In genomic region chr19:10710088-10710511, GRCm38 (mm10) we compare ENCODE assay signal across 8 mouse cellular contexts. TPM values are rescaled to one million over a fixed set of nuclear protein-coding genes. Genes with fewer than 3 reads are reported as not detected.
DNase-seq lines count a peak whose midpoint lies in the region; ATAC-seq and TF ChIP-seq lines count a peak whose summit lies in the region.

No protein-coding gene starts in this region.

- H3K27ac ChIP-seq in CH12.LX (ENCODE audit: insufficient read depth, low read depth), result no peak overlapping the region
- H3K27ac ChIP-seq in forebrain, embryonic 10.5 days, result peak overlapping the region; percentile 78
- peak overlapping the region; percentile 89 for H3K27ac ChIP-seq in heart, embryonic 15.5 days
- H3K27ac ChIP-seq in liver, embryonic 13.5 days, result no peak overlapping the region
- H3K27ac ChIP-seq in neural tube, embryonic 13.5 days (replicated peaks), result peak overlapping the region; percentile 95

- H3K4me2 ChIP-seq in CH12.LX (ENCODE audit: insufficient read depth, low read depth, poor library complexity, severe bottlenecking), result no peak overlapping the region
- no peak overlapping the region for H3K4me2 ChIP-seq in heart, embryonic 15.5 days
- H3K4me2 ChIP-seq in liver, embryonic 13.5 days, result no peak overlapping the region
- no peak overlapping the region for H3K4me2 ChIP-seq in neural tube, embryonic 13.5 days

- no peak for TF ChIP-seq EP300 in CH12.LX (IDR thresholded peaks at IDR 0.05; ENCODE audit: low read length)

- ATAC-seq in heart, embryonic 15.5 days (replicated peaks; ENCODE audit: insufficient number of reproducible peaks, insufficient read depth, low FRiP score, low read depth), result peak; percentile 29; the same call in 1 of the 2 replicates
- ATAC-seq in liver, embryonic 13.5 days (ENCODE audit: low read depth), result peak; percentile 10; the same call in 1 of the 2 replicates
- peak; percentile 27 for ATAC-seq in neural tube, embryonic 13.5 days (ENCODE audit: low read depth)

- H3K9me3 ChIP-seq in CH12.LX (replicated peaks; ENCODE audit: low read length), result no peaks in the 10 kb centered on the region
- no peaks in the 10 kb centered on the region for H3K9me3 ChIP-seq in forebrain, embryonic 10.5 days
- no peaks in the 10 kb centered on the region for H3K9me3 ChIP-seq in heart, embryonic 15.5 days (replicated peaks)
- no peaks in the 10 kb centered on the region for H3K9me3 ChIP-seq in liver, embryonic 13.5 days (replicated peaks)
- no peaks in the 10 kb centered on the region for H3K9me3 ChIP-seq in neural tube, embryonic 13.5 days

- no peak overlapping the region for H3K4me3 ChIP-seq in CH12.LX (replicated peaks in 1 of 3; ENCODE audit: low read depth in 2 of 3, low read length in 2 of 3, poor library complexity in 1 of 3)
- no peak overlapping the region for H3K4me3 ChIP-seq in forebrain, embryonic 10.5 days
- no peak overlapping the region for H3K4me3 ChIP-seq in heart, embryonic 15.5 days
- no peak overlapping the region for H3K4me3 ChIP-seq in liver, embryonic 13.5 days (replicated peaks)
- H3K4me3 ChIP-seq in neural tube, embryonic 13.5 days, result no peak overlapping the region

- H3K79me2 ChIP-seq in CH12.LX (replicated peaks; ENCODE audit: control insufficient read depth, extremely low read depth, insufficient read depth, poor library complexity, severe bottlenecking), result no peaks in the 10 kb centered on the region

- H3K27me3 ChIP-seq in CH12.LX (replicated peaks), result no peaks in the 10 kb centered on the region
- no peaks in the 10 kb centered on the region for H3K27me3 ChIP-seq in forebrain, embryonic 10.5 days (ENCODE audit: poor library complexity, severe bottlenecking)
- no peaks in the 10 kb centered on the region for H3K27me3 ChIP-seq in heart, embryonic 15.5 days
- no peaks in the 10 kb centered on the region for H3K27me3 ChIP-seq in liver, embryonic 13.5 days
- H3K27me3 ChIP-seq in neural tube, embryonic 13.5 days, result no peaks in the 10 kb centered on the region

- in situ Hi-C loops in CH12.LX (cut with MboI; ENCODE audit: low pct_ligation_motif_present, low pct_unique_long_range_greater_than_20kb, low sequenced_read_pairs), result no loop called here

- peaks cover 55 to 86% of the 10 kb centered on the region in 2 experiments for H3K36me3 ChIP-seq in CH12.LX (replicated peaks in 1 of 2; ENCODE audit: control insufficient read depth in 1 of 2, insufficient read depth in 1 of 2, low read length in 1 of 2)
- H3K36me3 ChIP-seq in forebrain, embryonic 10.5 days (replicated peaks), result peaks cover 69% of the 10 kb centered on the region
- peaks cover 42% of the 10 kb centered on the region for H3K36me3 ChIP-seq in heart, embryonic 15.5 days
- H3K36me3 ChIP-seq in liver, embryonic 13.5 days, result peaks cover 70% of the 10 kb centered on the region
- peaks cover 64% of the 10 kb centered on the region for H3K36me3 ChIP-seq in neural tube, embryonic 13.5 days

- WGBS in forebrain, embryonic 10.5 days, result 79% methylated on average over 9 of the region's 9 CpGs
- 54% methylated on average over 9 of the region's 9 CpGs for WGBS in heart, embryonic 15.5 days
- WGBS in liver, embryonic 13.5 days (ENCODE audit: insufficient replicate concordance), result 76% methylated on average over 9 of the region's 9 CpGs
- 69% methylated on average over 9 of the region's 9 CpGs for WGBS in neural tube, embryonic 13.5 days

- TF ChIP-seq CTCF in CH12.LX (conservative IDR thresholded peaks at IDR 0.05 in 1 of 2, IDR thresholded peaks at IDR 0.05 in 1 of 2; ENCODE audit: low read depth in 2 of 2, low read length in 2 of 2), result peak; percentile 23 to 76; a peak in 3 of 4 replicates
- peak; percentile 57 for TF ChIP-seq CTCF in brain, embryonic 14.5 days (IDR thresholded peaks at IDR 0.05; ENCODE audit: borderline replicate concordance, extremely low read depth, insufficient read depth, insufficient read length)

- DNase-seq in CH12.LX (ENCODE audit: extremely low read depth), result peak; percentile 54
- peak; percentile 80 for DNase-seq in brain, embryonic 14.5 days (ENCODE audit: low read depth)
- DNase-seq in forebrain, embryonic 10.5 days (ENCODE audit: extremely low spot score, low spot score), result peak; percentile 36
- peak; percentile 81 for DNase-seq in kidney, postnatal 10 days
- DNase-seq in liver, embryonic 13.5 days, result no peak
- peak; percentile 75 for DNase-seq in thymus, postnatal 0 days (ENCODE audit: low spot score)

- dilution Hi-C loops in CH12.LX (cut with MboI; ENCODE audit: extremely low pct_ligation_motif_present, extremely low pct_unique_long_range_greater_than_20kb, low sequenced_read_pairs), result no loop called here

- TF ChIP-seq POLR2A in CH12.LX (IDR thresholded peaks at IDR 0.05; ENCODE audit: low read depth, low read length), result no peak
- TF ChIP-seq POLR2A in brain, embryonic 14.5 days (IDR thresholded peaks at IDR 0.05; ENCODE audit: borderline replicate concordance, extremely low read depth, insufficient read depth, insufficient read length, poor library complexity, severe bottlenecking), result no peak

- peaks cover 7 to 23% of the 10 kb centered on the region in 2 experiments; a peak in 3 of 4 replicates for H3K4me1 ChIP-seq in CH12.LX (ENCODE audit: control insufficient read depth in 1 of 2, insufficient read depth in 2 of 2)
- H3K4me1 ChIP-seq in forebrain, embryonic 10.5 days, result peaks cover 23% of the 10 kb centered on the region
- H3K4me1 ChIP-seq in heart, embryonic 15.5 days (replicated peaks), result peaks cover 41% of the 10 kb centered on the region
- H3K4me1 ChIP-seq in liver, embryonic 13.5 days (replicated peaks), result peaks cover 16% of the 10 kb centered on the region
- peaks cover 39% of the 10 kb centered on the region for H3K4me1 ChIP-seq in neural tube, embryonic 13.5 days (replicated peaks)

- TF ChIP-seq RAD21 in CH12.LX (IDR thresholded peaks at IDR 0.05; ENCODE audit: low read depth, low read length), result peak; percentile 60

- H3K9ac ChIP-seq in CH12.LX (ENCODE audit: insufficient read depth, low read depth), result no peak overlapping the region
- peak overlapping the region; percentile 22 for H3K9ac ChIP-seq in heart, embryonic 15.5 days
- no peak overlapping the region for H3K9ac ChIP-seq in liver, embryonic 13.5 days
- peak overlapping the region; percentile 35 for H3K9ac ChIP-seq in neural tube, embryonic 13.5 days

TF ChIP-seq in CH12.LX, 34 proteins besides CTCF, POLR2A, EP300 and RAD21:
- no peak for TF ChIP-seq MXI1 (IDR thresholded peaks at IDR 0.05; ENCODE audit: low read depth, low read length)
- TF ChIP-seq ZKSCAN1 (IDR thresholded peaks at IDR 0.05; ENCODE audit: borderline replicate concordance, low read depth, low read length), result no peak
- peak; percentile 73 for TF ChIP-seq SMC3 (IDR thresholded peaks at IDR 0.05; ENCODE audit: low read depth, low read length)

RNA-seq across cellular contexts. Expression of gene Vps37c, which starts 21.6 kb away (rescaled TPM):
- total RNA-seq in CH12.LX (2012; rRNA removed), result 9.5 and 10.8 TPM in 2 replicates
- 4.9 and 6.2 TPM in 2 replicates for total RNA-seq in CH12.LX (2014; rRNA removed)
- 13.0 and 13.4 TPM in 2 replicates for polyA plus RNA-seq in CH12.LX (2012; ENCODE audit: insufficient read length, low read depth)
- 28.5 and 29.0 TPM in 2 replicates for polyA plus RNA-seq in brain, embryonic 14.5 days (2012; rRNA removed)
- polyA plus RNA-seq in forebrain, embryonic 10.5 days (2016; fragmentation: Nextera tagmentation; extraction: Ambion mirVana), result 33.5 and 36.1 TPM in 2 replicates
- polyA plus RNA-seq in heart, embryonic 15.5 days (2015; fragmentation: Nextera tagmentation; extraction: Ambion mirVana), result 25.1 and 34.3 TPM in 2 replicates
- 10.4 and 12.1 TPM in 2 replicates for polyA plus RNA-seq in liver, embryonic 13.5 days (2015; fragmentation: Nextera tagmentation; extraction: Ambion mirVana)
- 34.2 and 37.6 TPM in 2 replicates for polyA plus RNA-seq in neural tube, embryonic 13.5 days (2015; fragmentation: Nextera tagmentation; extraction: Ambion mirVana)
- 14.6 and 19.3 TPM in 2 replicates for polyA plus RNA-seq in thymus, postnatal 0 days (2015; fragmentation: Nextera tagmentation; extraction: Ambion mirVana)

RNA-seq across cellular contexts. Expression of gene Cd5, which starts 28.7 kb away (rescaled TPM):
- total RNA-seq in CH12.LX (2012; rRNA removed) (8.7 and 9.9 TPM in 2 replicates), CH12.LX (2014; rRNA removed) (17.7 and 20.7 TPM in 2 replicates)
- polyA plus RNA-seq in CH12.LX (2012; ENCODE audit: insufficient read length, low read depth), result 46.8 and 51.4 TPM in 2 replicates
- polyA plus RNA-seq in brain, embryonic 14.5 days (2012; rRNA removed), result 0.16 and 0.20 TPM in 2 replicates
- not detected in 2 replicates for polyA plus RNA-seq in forebrain, embryonic 10.5 days (2016; fragmentation: Nextera tagmentation; extraction: Ambion mirVana)
- 0.53 and 1.4 TPM in 2 replicates for polyA plus RNA-seq in heart, embryonic 15.5 days (2015; fragmentation: Nextera tagmentation; extraction: Ambion mirVana)
- 0.08 TPM in 1 of 2 replicates, not detected in the other for polyA plus RNA-seq in liver, embryonic 13.5 days (2015; fragmentation: Nextera tagmentation; extraction: Ambion mirVana)
- polyA plus RNA-seq in neural tube, embryonic 13.5 days (2015; fragmentation: Nextera tagmentation; extraction: Ambion mirVana), result 0.54 and 0.58 TPM in 2 replicates
- 116 and 132 TPM in 2 replicates for polyA plus RNA-seq in thymus, postnatal 0 days (2015; fragmentation: Nextera tagmentation; extraction: Ambion mirVana)

RNA-seq across cellular contexts. Expression of gene Pga5, which starts 32.2 kb away (rescaled TPM):
- total RNA-seq in CH12.LX (2012; rRNA removed), result 0.08 TPM in 1 of 2 replicates, not detected in the other
- total RNA-seq in CH12.LX (2014; rRNA removed), result not detected in 2 replicates
- polyA plus RNA-seq in CH12.LX (2012; ENCODE audit: insufficient read length, low read depth), result not detected in 2 replicates
- polyA plus RNA-seq in brain, embryonic 14.5 days (2012; rRNA removed), result 0.07 TPM in 1 of 2 replicates, not detected in the other
- polyA plus RNA-seq in forebrain, embryonic 10.5 days (2016; fragmentation: Nextera tagmentation; extraction: Ambion mirVana), result not detected in 2 replicates
- polyA plus RNA-seq in heart, embryonic 15.5 days (2015; fragmentation: Nextera tagmentation; extraction: Ambion mirVana), result not detected in 2 replicates
- not detected in 2 replicates for polyA plus RNA-seq in liver, embryonic 13.5 days (2015; fragmentation: Nextera tagmentation; extraction: Ambion mirVana)
- polyA plus RNA-seq in neural tube, embryonic 13.5 days (2015; fragmentation: Nextera tagmentation; extraction: Ambion mirVana), result not detected in 2 replicates
- polyA plus RNA-seq in thymus, postnatal 0 days (2015; fragmentation: Nextera tagmentation; extraction: Ambion mirVana), result 0.49 and 0.95 TPM in 2 replicates

Comparison
In these comparisons a context has a peak if more than half of its experiments do, and no peak if none do; other contexts are left out.
1. H3K27ac ChIP-seq: peak in forebrain, embryonic 10.5 days (single experiment), heart, embryonic 15.5 days (single experiment) and neural tube, embryonic 13.5 days (single experiment); none in CH12.LX (single experiment) and liver, embryonic 13.5 days (single experiment).
2. H3K9ac ChIP-seq: peak in heart, embryonic 15.5 days (single experiment) and neural tube, embryonic 13.5 days (single experiment); none in CH12.LX (single experiment) and liver, embryonic 13.5 days (single experiment).
3. RNA of gene Cd5, which starts 28.7 kb away (polyA plus RNA-seq): 116 to 132 TPM in thymus, postnatal 0 days and 46.8 to 51.4 TPM in CH12.LX; 0.54 to 0.58 TPM in neural tube, embryonic 13.5 days, 0.53 to 1.4 TPM in heart, embryonic 15.5 days, 0.16 to 0.20 TPM in brain, embryonic 14.5 days, not detected in forebrain, embryonic 10.5 days and 0.08 TPM in liver, embryonic 13.5 days; every median in the first group is over 10 times any median in the second.
4. Peak in every context shown above with its lines, with median percentiles within 50 percentile points of each other: ATAC-seq.